Mouse (Mus musculus): ENCODE measurements around the gene Yipf2. TPM values are rescaled to one million over a fixed set of nuclear protein-coding genes. Genes with fewer than 3 reads are reported as not detected.

The Yipf2 gene
- polyA plus RNA-seq, 1 experiment from 2014 or later, result 17.5 TPM

DNA sequence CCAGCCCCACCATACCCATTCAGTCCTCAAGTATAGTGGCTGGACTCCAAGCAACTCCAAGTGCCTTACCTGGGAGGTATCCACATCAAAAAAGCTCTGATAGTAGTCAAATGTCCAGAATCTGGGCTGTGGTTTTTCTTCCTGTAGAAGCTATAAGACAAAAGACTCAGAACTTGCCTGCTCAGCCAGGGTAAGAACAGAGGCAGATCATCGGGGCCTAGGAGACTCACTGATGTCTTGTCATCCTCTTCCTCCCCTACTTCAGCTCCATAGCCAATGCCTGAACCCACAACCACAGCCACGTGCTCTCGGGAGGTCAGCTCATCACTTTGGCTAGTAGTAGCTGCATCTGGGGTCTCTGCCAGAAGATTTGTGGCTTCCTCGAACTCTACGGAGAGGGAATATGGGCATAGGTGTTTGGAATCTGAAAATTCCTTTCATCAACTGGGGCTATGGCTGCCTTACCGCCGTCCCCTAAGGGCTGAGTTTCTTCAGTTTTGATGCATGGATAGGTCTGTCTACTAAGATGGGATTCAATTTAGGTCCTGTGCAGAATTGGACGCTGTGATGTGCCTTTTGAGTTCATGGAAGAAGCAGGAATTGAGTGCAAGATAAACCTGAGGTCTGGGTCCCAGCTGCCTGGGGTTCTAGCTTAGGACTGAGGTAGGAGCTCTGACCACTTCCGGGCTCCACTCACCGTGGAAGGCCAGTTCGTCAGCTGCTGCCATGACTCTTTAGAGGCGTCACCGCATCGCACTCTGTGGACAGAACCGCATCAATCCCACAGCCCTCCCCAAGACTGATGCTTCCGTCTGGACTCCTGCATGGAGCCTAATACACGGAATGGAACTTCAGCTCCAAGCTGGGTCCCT, 561 bp downstream of the Yipf2 start:
- H3K36me3 ChIP-seq (ENCODE audit: control insufficient read depth, insufficient read depth, low read length), result peaks cover 19% of the 10 kb centered on the region

GRCm38 (mm10) chr9:21591127-21591830, 1.3 kb downstream of the Yipf2 start:
- no peak overlapping the region for H3K27ac ChIP-seq (ENCODE audit: low read depth, low read length)
- WGBS, result 84% methylated on average over 6 of the region's 6 CpGs
- no peaks in the 10 kb centered on the region for H3K27me3 ChIP-seq (ENCODE audit: control insufficient read depth, insufficient read depth, low read length)
- H3K36me3 ChIP-seq (ENCODE audit: control insufficient read depth, insufficient read depth, low read length), result peaks cover 25% of the 10 kb centered on the region
- DNase-seq (ENCODE audit: low spot score) (no peak), ATAC-seq (ENCODE audit: insufficient read depth, low FRiP score, low TSS enrichment) (no peak)
- no peaks in the 10 kb centered on the region for H3K9me3 ChIP-seq (ENCODE audit: control insufficient read depth, low read length)
- no peak overlapping the region for H3K4me2 ChIP-seq (ENCODE audit: low read depth)
- peaks cover 8% of the 10 kb centered on the region for H3K4me1 ChIP-seq (ENCODE audit: control insufficient read depth, insufficient read depth, low read length)
- no peak overlapping the region for H3K4me3 ChIP-seq (ENCODE audit: low read depth, low read length)
- H3K9ac ChIP-seq (ENCODE audit: low read length), result no peak overlapping the region

More for the DNA sequence above, 561 bp downstream of the Yipf2 start:
- WGBS, result 20% methylated on average over 17 of the region's 17 CpGs
- Histone ChIP-seq H3K9me3 (ENCODE audit: control insufficient read depth, low read length) (no peaks in the 10 kb centered on the region), H3K4me2 (ENCODE audit: low read depth) (peak overlapping the region; percentile 94), H3K4me3 (ENCODE audit: low read depth, low read length) (peak overlapping the region; percentile 62), H3K4me1 (ENCODE audit: control insufficient read depth, insufficient read depth, low read length) (peaks cover 8% of the 10 kb centered on the region), H3K27ac (ENCODE audit: low read depth, low read length) (no peak overlapping the region), H3K27me3 (ENCODE audit: control insufficient read depth, insufficient read depth, low read length) (no peaks in the 10 kb centered on the region), H3K9ac (ENCODE audit: low read length) (peak overlapping the region; percentile 27)
- ATAC-seq (ENCODE audit: insufficient read depth, low FRiP score, low TSS enrichment) (no peak; the same call in 1 of the 2 replicates), DNase-seq (ENCODE audit: low spot score) (no peak)

DNA sequence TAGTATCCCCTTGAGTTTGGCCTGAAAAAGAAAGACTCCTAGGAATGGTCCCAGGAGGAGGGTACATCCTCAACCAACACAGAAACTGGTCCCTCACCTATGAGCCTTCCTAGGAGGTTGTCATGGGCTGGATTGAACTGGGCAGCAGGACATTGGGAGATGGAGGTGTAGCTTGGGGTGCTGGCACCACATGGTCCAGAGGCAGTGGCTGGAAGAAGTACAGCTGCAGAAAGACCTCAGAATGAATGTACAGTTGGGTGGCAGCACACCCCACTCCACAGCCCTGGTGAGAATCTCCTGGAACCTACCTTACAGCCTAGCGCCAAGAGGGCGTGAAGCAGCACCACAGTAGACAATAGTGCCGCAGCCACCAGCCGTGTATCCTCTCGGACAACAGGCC, 3.1 kb downstream of the Yipf2 start:
- ATAC-seq (ENCODE audit: insufficient read depth, low FRiP score, low TSS enrichment), result no peak
- DNase-seq (ENCODE audit: low spot score), result no peak
- Histone ChIP-seq H3K27ac (ENCODE audit: low read depth, low read length) (no peak overlapping the region), H3K36me3 (ENCODE audit: control insufficient read depth, insufficient read depth, low read length) (peaks cover 27% of the 10 kb centered on the region), H3K9me3 (ENCODE audit: control insufficient read depth, low read length) (no peaks in the 10 kb centered on the region), H3K27me3 (ENCODE audit: control insufficient read depth, insufficient read depth, low read length) (no peaks in the 10 kb centered on the region), H3K4me3 (ENCODE audit: low read depth, low read length) (no peak overlapping the region), H3K9ac (ENCODE audit: low read length) (no peak overlapping the region), H3K4me1 (ENCODE audit: control insufficient read depth, insufficient read depth, low read length) (peaks cover 8% of the 10 kb centered on the region), H3K4me2 (ENCODE audit: low read depth) (no peak overlapping the region)
- WGBS, result 94% methylated on average over 5 of the region's 5 CpGs

DNA sequence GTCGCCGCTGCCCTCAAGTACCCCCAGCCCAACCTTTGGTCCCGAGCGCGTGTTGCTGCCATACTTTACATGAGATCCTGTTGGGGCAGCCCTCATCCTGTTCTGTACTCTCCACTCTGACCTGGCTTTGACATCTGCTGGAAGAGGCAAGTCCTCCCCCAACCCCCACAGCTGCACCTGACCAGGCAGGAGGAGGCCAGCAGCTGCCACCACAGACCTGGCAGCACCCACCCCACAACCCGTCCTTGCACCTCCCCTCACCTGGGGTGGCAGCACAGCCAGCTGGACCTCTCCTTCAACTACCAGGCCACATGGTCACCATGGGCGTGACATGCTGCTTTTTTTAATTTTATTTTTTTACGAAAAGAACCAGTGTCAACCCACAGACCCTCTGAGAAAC, 4.3 kb downstream of the Yipf2 start:
- Histone ChIP-seq H3K27ac (ENCODE audit: low read depth, low read length) (no peak overlapping the region), H3K36me3 (ENCODE audit: control insufficient read depth, insufficient read depth, low read length) (peaks cover 33% of the 10 kb centered on the region), H3K4me3 (ENCODE audit: low read depth, low read length) (no peak overlapping the region), H3K4me2 (ENCODE audit: low read depth) (no peak overlapping the region), H3K4me1 (ENCODE audit: control insufficient read depth, insufficient read depth, low read length) (no peaks in the 10 kb centered on the region; the same call in 1 of the 2 replicates), H3K9me3 (ENCODE audit: control insufficient read depth, low read length) (no peaks in the 10 kb centered on the region), H3K27me3 (ENCODE audit: control insufficient read depth, insufficient read depth, low read length) (no peaks in the 10 kb centered on the region), H3K9ac (ENCODE audit: low read length) (no peak overlapping the region)
- 94% methylated on average over 8 of the region's 8 CpGs for WGBS
- no peak for DNase-seq (ENCODE audit: low spot score)
- ATAC-seq (ENCODE audit: insufficient read depth, low FRiP score, low TSS enrichment), result no peak

- peaks cover 35% of the 10 kb centered on the region for H3K36me3 ChIP-seq (ENCODE audit: control insufficient read depth, insufficient read depth, low read length)
- H3K9ac ChIP-seq (ENCODE audit: low read length), result no peak overlapping the region
- ATAC-seq (ENCODE audit: insufficient read depth, low FRiP score, low TSS enrichment) (no peak), DNase-seq (ENCODE audit: low spot score) (no peak)
- no peak overlapping the region for H3K27ac ChIP-seq (ENCODE audit: low read depth, low read length)
- H3K27me3 ChIP-seq (ENCODE audit: control insufficient read depth, insufficient read depth, low read length), result no peaks in the 10 kb centered on the region
- H3K4me2 ChIP-seq (ENCODE audit: low read depth), result no peak overlapping the region
- H3K4me3 ChIP-seq (ENCODE audit: low read depth, low read length), result no peak overlapping the region
- WGBS, result 95% methylated on average over 23 of the region's 23 CpGs
- no peaks in the 10 kb centered on the region; the same call in 1 of the 2 replicates for H3K4me1 ChIP-seq (ENCODE audit: control insufficient read depth, insufficient read depth, low read length)
- H3K9me3 ChIP-seq (ENCODE audit: control insufficient read depth, low read length), result no peaks in the 10 kb centered on the region
Observed at GRCm38 (mm10) chr9:21587678-21588349, 4.8 kb downstream of the Yipf2 start.

GRCm38 (mm10) chr9:21585401-21585800, 7.2 kb downstream of the Yipf2 start:
- H3K36me3 ChIP-seq (ENCODE audit: control insufficient read depth, insufficient read depth, low read length), result peaks cover 35% of the 10 kb centered on the region
- 83% methylated on average over 1 of the region's 1 CpGs for WGBS

GRCm38 (mm10) chr9:21578226-21578625, 14.4 kb downstream of the Yipf2 start:
- no peaks in the 10 kb centered on the region for H3K9me3 ChIP-seq (ENCODE audit: control insufficient read depth, low read length)
- no peaks in the 10 kb centered on the region for H3K4me1 ChIP-seq (ENCODE audit: control insufficient read depth, insufficient read depth, low read length)
- no peak overlapping the region for H3K4me3 ChIP-seq (ENCODE audit: low read depth, low read length)
- DNase-seq (ENCODE audit: low spot score), result no peak
- H3K9ac ChIP-seq (ENCODE audit: low read length), result no peak overlapping the region
- WGBS, result 76% methylated on average over 3 of the region's 3 CpGs
- no peaks in the 10 kb centered on the region for H3K27me3 ChIP-seq (ENCODE audit: control insufficient read depth, insufficient read depth, low read length)
- H3K4me2 ChIP-seq (ENCODE audit: low read depth), result no peak overlapping the region
- peaks cover 16% of the 10 kb centered on the region for H3K36me3 ChIP-seq (ENCODE audit: control insufficient read depth, insufficient read depth, low read length)
- H3K27ac ChIP-seq (ENCODE audit: low read depth, low read length), result no peak overlapping the region
- no peak for ATAC-seq (ENCODE audit: insufficient read depth, low FRiP score, low TSS enrichment)

More at GRCm38 (mm10) chr9:21585401-21585800, 7.2 kb downstream of the Yipf2 start:
- no peak overlapping the region for H3K9ac ChIP-seq (ENCODE audit: low read length)
- ATAC-seq (ENCODE audit: insufficient read depth, low FRiP score, low TSS enrichment) (no peak), DNase-seq (ENCODE audit: low spot score) (no peak)
- H3K4me2 ChIP-seq (ENCODE audit: low read depth), result no peak overlapping the region
- H3K9me3 ChIP-seq (ENCODE audit: control insufficient read depth, low read length), result no peaks in the 10 kb centered on the region
- no peaks in the 10 kb centered on the region for H3K27me3 ChIP-seq (ENCODE audit: control insufficient read depth, insufficient read depth, low read length)
- H3K4me1 ChIP-seq (ENCODE audit: control insufficient read depth, insufficient read depth, low read length), result no peaks in the 10 kb centered on the region
- no peak overlapping the region for H3K4me3 ChIP-seq (ENCODE audit: low read depth, low read length)
- H3K27ac ChIP-seq (ENCODE audit: low read depth, low read length), result no peak overlapping the region

GRCm38 (mm10) chr9:21576286-21576685, 16.3 kb downstream of the Yipf2 start:
- ATAC-seq (ENCODE audit: insufficient read depth, low FRiP score, low TSS enrichment), result no peak
- Histone ChIP-seq H3K27ac (ENCODE audit: low read depth, low read length) (no peak overlapping the region), H3K36me3 (ENCODE audit: control insufficient read depth, insufficient read depth, low read length) (peaks cover 15% of the 10 kb centered on the region), H3K4me3 (ENCODE audit: low read depth, low read length) (no peak overlapping the region), H3K9ac (ENCODE audit: low read length) (no peak overlapping the region), H3K27me3 (ENCODE audit: control insufficient read depth, insufficient read depth, low read length) (no peaks in the 10 kb centered on the region), H3K4me1 (ENCODE audit: control insufficient read depth, insufficient read depth, low read length) (no peaks in the 10 kb centered on the region), H3K9me3 (ENCODE audit: control insufficient read depth, low read length) (no peaks in the 10 kb centered on the region), H3K4me2 (ENCODE audit: low read depth) (no peak overlapping the region)
- WGBS, result 84% methylated on average over 1 of the region's 1 CpGs
- no peak for DNase-seq (ENCODE audit: low spot score)

All from neural tube, embryonic 11.5 days (tissue).